Mouse (Mus musculus): ENCODE results near the gene Ckap4. TPM values are rescaled to one million over a fixed set of nuclear protein-coding genes. Genes with fewer than 3 reads are reported as not detected.
A peak's percentile ranks its signal among the peaks of the same experiment; 100 is the strongest.
"Not testable (repeated sequence)": the region's sequence is repeated elsewhere in the genome, so short reads cannot be mapped to it uniquely, and the experiment has no call there.

Gene Ckap4
- polyA plus RNA-seq, 1 experiment: 19.2 TPM

- Histone ChIP-seq H3K4me1 (ENCODE audit: control insufficient read depth, insufficient read depth, low read length) (peaks cover 40% of the 10 kb centered on the region), H3K4me3 (ENCODE audit: insufficient read depth, low read length) (no peak overlapping the region), H3K27ac (ENCODE audit: insufficient read depth, low read depth, low read length) (no peak overlapping the region)
- TF ChIP-seq CTCF (IDR thresholded peaks at IDR 0.05; ENCODE audit: low read depth, low read length): no peak
- TF ChIP-seq POLR2A (IDR thresholded peaks at IDR 0.05; ENCODE audit: borderline replicate concordance, low read depth, low read length): no peak
Observed at GRCm38 (mm10) chr10:84483069-84483468, 50.8 kb downstream of the Ckap4 start.

GRCm38 (mm10) chr10:84482418-84482817 is 51.4 kb downstream of the Ckap4 start:
- H3K27ac ChIP-seq (ENCODE audit: insufficient read depth, low read depth, low read length); H3K4me3 ChIP-seq (ENCODE audit: insufficient read depth, low read length): not testable (repeated sequence)
- H3K4me1 ChIP-seq (ENCODE audit: control insufficient read depth, insufficient read depth, low read length): peaks cover 40% of the 10 kb centered on the region

- Histone ChIP-seq H3K27ac (ENCODE audit: insufficient read depth, low read depth, low read length) (peak overlapping the region; percentile 78), H3K4me1 (ENCODE audit: control insufficient read depth, insufficient read depth, low read length) (peaks cover 40% of the 10 kb centered on the region), H3K4me3 (ENCODE audit: insufficient read depth, low read length) (no peak overlapping the region)
- no peak for TF ChIP-seq POLR2A (IDR thresholded peaks at IDR 0.05; ENCODE audit: borderline replicate concordance, low read depth, low read length)
- no peak for TF ChIP-seq CTCF (IDR thresholded peaks at IDR 0.05; ENCODE audit: low read depth, low read length)
Observed at GRCm38 (mm10) chr10:84481327-84481671, 52.6 kb downstream of the Ckap4 start.

GRCm38 (mm10) chr10:84480667-84481326 is 53.1 kb downstream of the Ckap4 start:
- Histone ChIP-seq H3K4me3 (ENCODE audit: insufficient read depth, low read length) (no peak overlapping the region), H3K4me1 (ENCODE audit: control insufficient read depth, insufficient read depth, low read length) (peaks cover 40% of the 10 kb centered on the region), H3K27ac (ENCODE audit: insufficient read depth, low read depth, low read length) (peak overlapping the region; percentile 78)
- no peak for TF ChIP-seq POLR2A (IDR thresholded peaks at IDR 0.05; ENCODE audit: borderline replicate concordance, low read depth, low read length)
- TF ChIP-seq CTCF (IDR thresholded peaks at IDR 0.05; ENCODE audit: low read depth, low read length): no peak

- TF ChIP-seq POLR2A (IDR thresholded peaks at IDR 0.05; ENCODE audit: borderline replicate concordance, low read depth, low read length) (no peak), CTCF (IDR thresholded peaks at IDR 0.05; ENCODE audit: low read depth, low read length) (no peak)
- peak overlapping the region; percentile 78 for H3K27ac ChIP-seq (ENCODE audit: insufficient read depth, low read depth, low read length)
- H3K4me1 ChIP-seq (ENCODE audit: control insufficient read depth, insufficient read depth, low read length): peaks cover 40% of the 10 kb centered on the region
- no peak overlapping the region for H3K4me3 ChIP-seq (ENCODE audit: insufficient read depth, low read length)
Observed at GRCm38 (mm10) chr10:84480146-84480545, 53.7 kb downstream of the Ckap4 start.

GRCm38 (mm10) chr10:84477613-84478076 is 56.2 kb downstream of the Ckap4 start:
- TF ChIP-seq CTCF (IDR thresholded peaks at IDR 0.05; ENCODE audit: low read depth, low read length) (no peak), POLR2A (IDR thresholded peaks at IDR 0.05; ENCODE audit: borderline replicate concordance, low read depth, low read length) (no peak)
- Histone ChIP-seq H3K4me3 (ENCODE audit: insufficient read depth, low read length) (no peak overlapping the region), H3K27ac (ENCODE audit: insufficient read depth, low read depth, low read length) (no peak overlapping the region), H3K4me1 (ENCODE audit: control insufficient read depth, insufficient read depth, low read length) (peaks cover 24% of the 10 kb centered on the region)

- no peak overlapping the region for H3K27ac ChIP-seq (ENCODE audit: insufficient read depth, low read depth, low read length)
- H3K4me3 ChIP-seq (ENCODE audit: insufficient read depth, low read length): no peak overlapping the region
- peaks cover 21% of the 10 kb centered on the region for H3K4me1 ChIP-seq (ENCODE audit: control insufficient read depth, insufficient read depth, low read length)
- TF ChIP-seq CTCF (IDR thresholded peaks at IDR 0.05; ENCODE audit: low read depth, low read length) (no peak), POLR2A (IDR thresholded peaks at IDR 0.05; ENCODE audit: borderline replicate concordance, low read depth, low read length) (no peak)
Observed at GRCm38 (mm10) chr10:84477045-84477612, 56.7 kb downstream of the Ckap4 start.

Other genes with a start within 250 kb of the Ckap4 start
- gene Nuak1, start 93.5 kb downstream of the Ckap4 start, polyA plus RNA-seq (2012; ENCODE audit: insufficient read depth, insufficient read length, missing spikeins): 11.4 and 13.4 TPM in 2 replicates
- 53.1 and 57.5 TPM in 2 replicates for gene Tcp11l2, start 42.6 kb upstream of the Ckap4 start, polyA plus RNA-seq (2012; ENCODE audit: insufficient read depth, insufficient read length, missing spikeins)
- 11.1 and 15.4 TPM in 2 replicates for gene Polr3b, start 88.2 kb upstream of the Ckap4 start, polyA plus RNA-seq (2012; ENCODE audit: insufficient read depth, insufficient read length, missing spikeins)
- not detected in 2 replicates for gene Rfx4, start 222.0 kb upstream of the Ckap4 start, polyA plus RNA-seq (2012; ENCODE audit: insufficient read depth, insufficient read length, missing spikeins)